ENCODE assay signal across 8 mouse cellular contexts in the genomic region with DNA sequence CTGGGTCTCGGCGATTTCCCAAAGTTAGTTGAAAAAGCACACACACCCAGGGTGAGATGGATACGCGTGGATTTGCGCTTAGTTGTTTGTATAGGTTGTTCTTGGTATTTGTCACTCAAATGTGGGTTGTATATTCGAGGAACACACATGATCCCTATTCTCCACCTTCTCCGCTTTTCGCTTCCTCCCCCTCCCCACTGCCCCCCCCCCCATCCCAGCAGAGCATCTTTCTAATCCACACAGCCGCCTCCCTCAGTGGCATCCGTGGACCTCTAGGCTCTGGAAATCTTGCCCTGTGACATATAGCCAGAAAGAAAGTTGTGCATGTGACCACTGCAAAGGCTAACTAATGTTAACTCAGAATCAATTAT. TPM values are rescaled to one million over a fixed set of nuclear protein-coding genes. Genes with fewer than 3 reads are reported as not detected.
DNase-seq lines count a peak whose midpoint lies in the region; ATAC-seq and TF ChIP-seq lines count a peak whose summit lies in the region.

A gene (minus strand): TSS at position 101 of the 371 bp plus-strand sequence.

- H3K36me3 ChIP-seq in heart, embryonic 13.5 days, result no peaks in the 10 kb centered on the region
- H3K36me3 ChIP-seq in ES-E14 (ENCODE audit: control insufficient read depth, insufficient read depth, low read length, poor library complexity, severe bottlenecking), result no peaks in the 10 kb centered on the region
- no peaks in the 10 kb centered on the region for H3K36me3 ChIP-seq in forebrain, postnatal 0 days (ENCODE audit: insufficient read depth)
- H3K36me3 ChIP-seq in macrophage (ENCODE audit: inconsistent target), result no peaks in the 10 kb centered on the region

- no peak for TF ChIP-seq CTCF in forebrain, postnatal 0 days (IDR thresholded peaks at IDR 0.05; ENCODE audit: low read depth)

- no peak within 1 kb of the TSS for H3K27ac ChIP-seq in heart, embryonic 13.5 days (replicated peaks)
- no peak within 1 kb of the TSS for H3K27ac ChIP-seq in ES-E14 (ENCODE audit: insufficient read depth, low read depth, low read length, poor library complexity, severe bottlenecking)
- no peak within 1 kb of the TSS for H3K27ac ChIP-seq in forebrain, postnatal 0 days (ENCODE audit: low read depth, low read length)
- no peak within 1 kb of the TSS for H3K27ac ChIP-seq in macrophage

- peak within 1 kb of the TSS; percentile 98 for H3K4me2 ChIP-seq in heart, embryonic 13.5 days
- H3K4me2 ChIP-seq in forebrain, postnatal 0 days (ENCODE audit: low read depth), result peak within 1 kb of the TSS; percentile 100

- in situ Hi-C loops in ES-E14 (cut with MboI; ENCODE audit: low sequenced_read_pairs in 2 of 2, unreplicated experiment in 2 of 2), result no loop called here

- peaks cover 62% of the 10 kb centered on the region for H3K27me3 ChIP-seq in heart, embryonic 13.5 days (replicated peaks)
- peaks cover 15% of the 10 kb centered on the region for H3K27me3 ChIP-seq in forebrain, postnatal 0 days (ENCODE audit: insufficient read depth, low read length)

- H3K9me3 ChIP-seq in heart, embryonic 13.5 days, result no peaks in the 10 kb centered on the region
- no peaks in the 10 kb centered on the region for H3K9me3 ChIP-seq in ES-E14 (ENCODE audit: control insufficient read depth, insufficient read depth, low read depth, low read length)
- no peaks in the 10 kb centered on the region for H3K9me3 ChIP-seq in forebrain, postnatal 0 days (ENCODE audit: low read length)

- intact Hi-C loops in heart, postnatal 14 days (cut with DNase I), result loop anchor here (10.0 kb wide), 1 partner anchor 72 kb away; no protein-coding TSS in a partner anchor

- peak within 1 kb of the TSS; percentile 73 for H3K9ac ChIP-seq in heart, embryonic 13.5 days
- peak within 1 kb of the TSS; percentile 41 for H3K9ac ChIP-seq in ES-E14 (ENCODE audit: insufficient read depth, low read depth, low read length, poor library complexity, severe bottlenecking)
- peak within 1 kb of the TSS; percentile 62 for H3K9ac ChIP-seq in forebrain, postnatal 0 days

- no peak for DNase-seq in heart, postnatal 14 days
- no peak for DNase-seq in ES-E14 (ENCODE audit: low read depth, low spot score)
- DNase-seq in forebrain, postnatal 0 days, result no peak
- no peak for DNase-seq in layer of hippocampus, adult 9-10 months (ENCODE audit: low spot score)
- DNase-seq in adrenal gland, adult (ENCODE audit: inconsistent age in 2 of 2, low spot score in 1 of 2), result no peak
- no peak for DNase-seq in embryo, embryonic 9.5 days (ENCODE audit: extremely low spot score)

- H3K4me1 ChIP-seq in heart, embryonic 13.5 days, result peaks cover 18% of the 10 kb centered on the region
- peaks cover 0 to 2% of the 10 kb centered on the region in 2 experiments; a peak in 1 of 4 replicates for H3K4me1 ChIP-seq in ES-E14 (ENCODE audit: control insufficient read depth in 2 of 2, insufficient read depth in 2 of 2, low read length in 2 of 2, poor library complexity in 1 of 2)
- H3K4me1 ChIP-seq in forebrain, postnatal 0 days (ENCODE audit: insufficient read depth), result peaks cover 4% of the 10 kb centered on the region; the same call in 1 of the 2 replicates

- H3K79me2 ChIP-seq in macrophage (ENCODE audit: inconsistent target), result no peaks in the 10 kb centered on the region

- WGBS in heart, embryonic 13.5 days, result 11% methylated on average over 10 of the region's 10 CpGs
- 8% methylated on average over 10 of the region's 10 CpGs for WGBS in forebrain, postnatal 0 days
- 22% methylated on average over 9 of the region's 10 CpGs for WGBS in macrophage (ENCODE audit: missing documents)

- H3K4me3 ChIP-seq in heart, embryonic 13.5 days, result peak within 1 kb of the TSS; percentile 64
- H3K4me3 ChIP-seq in ES-E14 (ENCODE audit: insufficient read depth in 1 of 2, low read depth in 1 of 2, low read length in 2 of 2, poor library complexity in 1 of 2, severe bottlenecking in 1 of 2) (peak within 1 kb of the TSS; percentile 49 to 80), macrophage (ENCODE audit: inconsistent target) (peak within 1 kb of the TSS; percentile 15; the same call in 1 of the 2 replicates)
- peak within 1 kb of the TSS; percentile 55 for H3K4me3 ChIP-seq in forebrain, postnatal 0 days (ENCODE audit: low read depth, low read length)

- ATAC-seq in heart, embryonic 13.5 days (ENCODE audit: extremely low read depth, insufficient number of reproducible peaks, low FRiP score, low TSS enrichment), result no peak
- ATAC-seq in forebrain, postnatal 0 days, result peak; percentile 1; the same call in 1 of the 2 replicates

TF ChIP-seq in ES-E14, 5 proteins besides CTCF, POLR2A, EP300 and RAD21:
- TF ChIP-seq ZNF384 (IDR thresholded peaks at IDR 0.05; ENCODE audit: low read depth, low read length) (no peak), CHD2 (IDR thresholded peaks at IDR 0.05; ENCODE audit: low read depth, low read length) (no peak), HCFC1 (IDR thresholded peaks at IDR 0.05; ENCODE audit: borderline replicate concordance, insufficient read depth, low read length) (no peak), ZC3H11A (IDR thresholded peaks at IDR 0.05; ENCODE audit: borderline replicate concordance, low read depth, low read length) (no peak), MAFK (IDR thresholded peaks at IDR 0.05; ENCODE audit: insufficient read depth, low read depth, low read length) (no peak)

RNA-seq across cellular contexts. Expression of the gene that starts here (rescaled TPM):
- 0.43 TPM in 1 of 2 replicates, not detected in the other for polyA plus RNA-seq in heart, embryonic 13.5 days (2015; fragmentation: Nextera tagmentation; extraction: Ambion mirVana)
- total RNA-seq in heart, postnatal 14 days (2021), result not detected
- total RNA-seq in ES-E14 (2012; rRNA removed), result 0.11 and 0.27 TPM in 2 replicates
- total RNA-seq in forebrain, postnatal 0 days (2014; rRNA removed), result 1.9 and 2.5 TPM in 2 replicates
- polyA plus RNA-seq in forebrain, postnatal 0 days (2015; fragmentation: Nextera tagmentation; extraction: Ambion mirVana), result 3.0 and 3.3 TPM in 2 replicates
- not detected for total RNA-seq in macrophage (2018; cell fraction: chromatin; rRNA removed)
- under 1 TPM in 5 of 26 experiments, not detected in 21; 0.05 to 0.15 (median 0.06) TPM for total RNA-seq in macrophage (2018; cell fraction: cytosol; rRNA removed)
- total RNA-seq in macrophage (2018; cell fraction: nucleus; rRNA removed), result not detected
- not detected in 3 replicates for polyA plus RNA-seq in macrophage (2018)
